Mouse (Mus musculus) MEL (cell line): Measurements from ENCODE around the gene Cir1. TPM values are rescaled to one million over a fixed set of nuclear protein-coding genes. Genes with fewer than 3 reads are reported as not detected.

Experiments used
- DNase-seq: peaks from one replicate; pipeline ENCODE4 v3.0.0; 2011; ENCODE audit warnings: low read depth, low spot score
- H3K27ac ChIP-seq: 2 replicates; pipeline ENCODE4 v1.5.1; 2012; ENCODE audit warnings: low read depth, mild to moderate bottlenecking, control low read depth, low read length, moderate library complexity; ENCODE audit not compliant: control insufficient read depth
- H3K27me3 ChIP-seq, 2 experiments: fragments of 150-350 bp in 1 of 2; sonication (generic) in 1 of 2; 2 replicates each; pipeline ENCODE4 v1.6.1; 2012; ENCODE audit warnings: low read length in 2 of 2, mild to moderate bottlenecking in 2 of 2, improper control_type of control experiment in 1 of 2, moderate library complexity in 1 of 2; ENCODE audit not compliant: insufficient read depth in 2 of 2, control insufficient read depth in 1 of 2
- H3K36me3 ChIP-seq, 2 experiments: 2 replicates each; pipeline ENCODE4 v1.6.1; 2012 to 2014; ENCODE audit warnings: low read length in 2 of 2, improper control_type of control experiment in 1 of 2, inconsistent platforms in 1 of 2, mild to moderate bottlenecking in 1 of 2; ENCODE audit not compliant: insufficient read depth in 2 of 2, control insufficient read depth in 1 of 2
- H3K4me1 ChIP-seq, 2 experiments: fragments of 150-350 bp in 1 of 2; sonication (generic) in 1 of 2; 2 replicates each; pipeline ENCODE4 v1.6.1; 2012; ENCODE audit warnings: low read length in 2 of 2, improper control_type of control experiment in 1 of 2, mild to moderate bottlenecking in 1 of 2; ENCODE audit not compliant: insufficient read depth in 2 of 2, control insufficient read depth in 1 of 2
- H3K4me3 ChIP-seq, 2 experiments: fragments of 150-350 bp in 1 of 2; sonication (generic) in 1 of 2; 2 replicates each; pipeline ENCODE4 v1.5.1; 2012; ENCODE audit warnings: low read depth in 2 of 2, low read length in 2 of 2, mild to moderate bottlenecking in 2 of 2, moderate library complexity in 2 of 2, control low read depth in 1 of 2, improper control_type of control experiment in 1 of 2; ENCODE audit not compliant: control insufficient read depth in 1 of 2, insufficient read depth in 1 of 2
- H3K79me2 ChIP-seq: 2 replicates; pipeline ENCODE4 v1.6.1; 2012; ENCODE audit warnings: mild to moderate bottlenecking, low read length, moderate library complexity; ENCODE audit not compliant: control insufficient read depth, poor library complexity, insufficient read depth
- H3K9ac ChIP-seq: 2 replicates; pipeline ENCODE4 v1.6.1; 2012; ENCODE audit warnings: low read depth, mild to moderate bottlenecking, control low read depth, low read length, moderate library complexity; ENCODE audit not compliant: control insufficient read depth, poor library complexity, severe bottlenecking
- H3K9me3 ChIP-seq: fragments of 150-350 bp; sonication (generic); replicated peaks from 2 replicates; pipeline ENCODE4 v1.6.1; 2012; ENCODE audit warnings: mild to moderate bottlenecking, low read length, improper control_type of control experiment, moderate library complexity; ENCODE audit not compliant: insufficient read depth
- BHLHE40 ChIP-seq: IDR thresholded peaks from 2 replicates; pipeline ENCODE4 v1.6.1; 2012; ENCODE audit warnings: low read depth, mild to moderate bottlenecking, inconsistent platforms, low read length, improper control_type of control experiment, borderline replicate concordance
- CHD2 ChIP-seq: IDR thresholded peaks from 2 replicates; pipeline ENCODE4 v1.6.1; 2011; ENCODE audit warnings: low read length, improper control_type of control experiment
- CTCF ChIP-seq, 3 experiments: IDR thresholded peaks in 2 of 3; conservative IDR thresholded peaks in 1 of 3; 2 replicates each; pipeline ENCODE4 v1.5.1; 2011 to 2012; ENCODE audit warnings: low read length in 3 of 3, low read depth in 2 of 3, mild to moderate bottlenecking in 2 of 3, improper control_type of control experiment in 1 of 3, inconsistent platforms in 1 of 3, mixed read lengths in 1 of 3, moderate library complexity in 1 of 3; ENCODE audit not compliant: control insufficient read depth in 1 of 3, insufficient read depth in 1 of 3, poor library complexity in 1 of 3, severe bottlenecking in 1 of 3
- GABPA ChIP-seq: IDR thresholded peaks from 2 replicates; pipeline ENCODE4 v1.6.1; 2012; ENCODE audit warnings: low read depth, mild to moderate bottlenecking, inconsistent platforms, low read length, improper control_type of control experiment, moderate library complexity
- KAT2A ChIP-seq: conservative IDR thresholded peaks from 2 replicates; pipeline ENCODE4 v1.6.1; 2012; ENCODE audit warnings: low read depth, low read length, improper control_type of control experiment, inconsistent platforms
- MAFK ChIP-seq: IDR thresholded peaks from 2 replicates; pipeline ENCODE4 v1.6.1; 2011; ENCODE audit warnings: low read depth, mild to moderate bottlenecking, low read length, improper control_type of control experiment, borderline replicate concordance
- MAX ChIP-seq: IDR thresholded peaks from 2 replicates; pipeline ENCODE4 v1.6.1; 2011; ENCODE audit warnings: low read length, improper control_type of control experiment
- MAZ ChIP-seq: IDR thresholded peaks from 2 replicates; pipeline ENCODE4 v1.6.1; 2012; ENCODE audit warnings: low read depth, mild to moderate bottlenecking, inconsistent platforms, low read length, improper control_type of control experiment
- MYB ChIP-seq: IDR thresholded peaks from 2 replicates; pipeline ENCODE4 v1.6.1; 2011; ENCODE audit warnings: mild to moderate bottlenecking, low read depth, low read length, improper control_type of control experiment
- NRF1 ChIP-seq: IDR thresholded peaks from 2 replicates; pipeline ENCODE4 v1.6.1; 2014; ENCODE audit warnings: low read depth, mild to moderate bottlenecking, inconsistent platforms, low read length, improper control_type of control experiment, moderate library complexity; ENCODE audit not compliant: poor library complexity, insufficient read depth, severe bottlenecking
- POLR2AphosphoS2 ChIP-seq: IDR thresholded peaks from 2 replicates; pipeline ENCODE4 v1.6.1; 2011; ENCODE audit warnings: low read length, improper control_type of control experiment
- RAD21 ChIP-seq: IDR thresholded peaks from 2 replicates; pipeline ENCODE4 v1.6.1; 2011; ENCODE audit warnings: mild to moderate bottlenecking, low read depth, low read length, improper control_type of control experiment
- RCOR1 ChIP-seq: IDR thresholded peaks from 2 replicates; pipeline ENCODE4 v1.6.1; 2012; ENCODE audit warnings: low read depth, mild to moderate bottlenecking, inconsistent platforms, low read length, improper control_type of control experiment
- SMC3 ChIP-seq: IDR thresholded peaks from 2 replicates; pipeline ENCODE4 v1.6.1; 2011; ENCODE audit warnings: low read depth, low read length, improper control_type of control experiment
- TAL1 ChIP-seq: IDR thresholded peaks from 2 replicates; pipeline ENCODE4 v1.6.1; 2012; ENCODE audit warnings: mild to moderate bottlenecking, inconsistent platforms, low read length, moderate library complexity, mixed read lengths
- TBP ChIP-seq: IDR thresholded peaks from 2 replicates; pipeline ENCODE4 v1.8.0; 2011; ENCODE audit warnings: low read depth, low read length, improper control_type of control experiment
- ZC3H11A ChIP-seq: IDR thresholded peaks from 2 replicates; pipeline ENCODE4 v1.6.1; 2012; ENCODE audit warnings: low read depth, mild to moderate bottlenecking, inconsistent platforms, low read length, improper control_type of control experiment
- polyA plus RNA-seq, 2 experiments: library from polyadenylated mRNA; stranded (reverse) in 1 of 2; unstranded in 1 of 2; fragments of >175 nt in 1 of 2; fragments of >200 nt in 1 of 2; gene quantifications; 2 replicates each; pipeline versions ENCODE4 v1.2.1 to v1.2.4; 2012; ENCODE audit warnings: low replicate concordance in 2 of 2, low read depth in 1 of 2; ENCODE audit not compliant: insufficient read length in 2 of 2, insufficient read depth in 1 of 2, missing spikeins in 1 of 2
- total RNA-seq: library from RNA; depleted of rRNA; stranded (reverse); fragments of 300-350 nt; gene quantifications from 2 replicates; pipeline ENCODE4 v1.2.3, GENCODE M21; 2012

Cir1 gene
- total and polyA plus RNA-seq, 3 experiments = 3.4 to 7.7 TPM; not detected in 1

DNA sequence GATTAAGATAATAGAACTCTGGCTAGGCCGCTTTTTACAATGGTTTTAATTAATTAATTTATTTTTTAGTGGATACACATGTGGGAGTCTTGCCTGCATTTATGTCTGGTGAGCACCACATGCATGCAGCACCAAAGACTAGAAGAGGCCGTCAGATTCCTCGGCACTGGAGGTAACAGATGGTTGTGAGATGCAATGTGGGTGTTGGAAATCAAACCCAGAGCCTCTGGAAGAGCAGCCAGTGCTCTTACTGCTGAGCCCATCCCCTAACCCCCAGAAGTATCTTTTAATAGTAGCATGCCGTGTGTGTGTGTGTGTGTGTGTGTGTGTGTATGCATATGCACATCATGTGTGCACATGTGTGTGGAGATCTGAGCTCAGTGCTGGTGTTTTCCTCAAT lies 32.7 kb upstream of the Cir1 start:
- H3K27ac ChIP-seq = no peak overlapping the region
- no peaks in the 10 kb centered on the region for H3K9me3 ChIP-seq
- H3K4me3 ChIP-seq = no peak overlapping the region
- no peaks in the 10 kb centered on the region for H3K4me1 ChIP-seq
- H3K36me3 ChIP-seq = no peaks in the 10 kb centered on the region
- H3K79me2 ChIP-seq = no peaks in the 10 kb centered on the region
- no peak overlapping the region for H3K9ac ChIP-seq
- no peak for TF ChIP-seq MYB
- TF ChIP-seq GABPA = no peak
- TF ChIP-seq MAZ = no peak
- no peak for TF ChIP-seq TAL1
- no peak for TF ChIP-seq KAT2A
- no peak for TF ChIP-seq MAFK
- TF ChIP-seq BHLHE40 = no peak
- no peak for DNase-seq
- no peaks in the 10 kb centered on the region for H3K27me3 ChIP-seq

DNA sequence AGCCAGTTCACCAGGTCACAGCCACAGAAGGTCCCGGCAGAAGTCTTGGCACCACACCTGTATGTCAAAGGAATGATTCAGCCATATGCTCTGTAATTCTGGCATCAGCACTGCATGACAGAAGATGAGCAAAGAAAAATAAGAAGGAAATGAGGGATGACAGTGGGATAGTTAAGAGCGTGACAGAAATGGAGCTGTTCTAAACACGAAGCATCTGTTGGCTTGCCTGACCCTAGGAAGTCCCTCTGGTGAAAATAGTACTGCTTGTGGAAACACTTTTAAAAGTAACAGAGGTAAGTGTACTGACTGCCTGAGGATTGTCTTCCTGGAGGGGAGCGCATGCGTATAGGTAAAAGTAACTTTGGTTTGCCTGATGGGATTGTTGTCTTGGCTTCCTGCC lies 31.2 kb upstream of the Cir1 start:
- no peak for TF ChIP-seq RAD21
- no peak for TF ChIP-seq POLR2AphosphoS2
- TF ChIP-seq CTCF (IDR thresholded peaks at IDR 0.05 in 2 of 3, conservative IDR thresholded peaks at IDR 0.05 in 1 of 3; ENCODE audit: control insufficient read depth in 1 of 3, insufficient read depth in 1 of 3, low read depth in 2 of 3, low read length in 3 of 3, poor library complexity in 1 of 3, severe bottlenecking in 1 of 3) = no peak
- no peak for TF ChIP-seq NRF1
- TF ChIP-seq ZC3H11A = no peak
- no peak for TF ChIP-seq TBP
- TF ChIP-seq BHLHE40 = no peak
- no peak for TF ChIP-seq RCOR1
- TF ChIP-seq SMC3 = no peak
- no peak for TF ChIP-seq CHD2
- TF ChIP-seq MAX = no peak
- TF ChIP-seq, all 39 proteins: peak for 0
- no peak overlapping the region for H3K9ac ChIP-seq
- H3K79me2 ChIP-seq = no peaks in the 10 kb centered on the region
- no peaks in the 10 kb centered on the region for H3K27me3 ChIP-seq
- no peaks in the 10 kb centered on the region for H3K36me3 ChIP-seq
- H3K4me3 ChIP-seq = no peak overlapping the region
- H3K27ac ChIP-seq = no peak overlapping the region
- H3K4me1 ChIP-seq = no peaks in the 10 kb centered on the region
- no peaks in the 10 kb centered on the region for H3K9me3 ChIP-seq
- no peak for DNase-seq

DNA sequence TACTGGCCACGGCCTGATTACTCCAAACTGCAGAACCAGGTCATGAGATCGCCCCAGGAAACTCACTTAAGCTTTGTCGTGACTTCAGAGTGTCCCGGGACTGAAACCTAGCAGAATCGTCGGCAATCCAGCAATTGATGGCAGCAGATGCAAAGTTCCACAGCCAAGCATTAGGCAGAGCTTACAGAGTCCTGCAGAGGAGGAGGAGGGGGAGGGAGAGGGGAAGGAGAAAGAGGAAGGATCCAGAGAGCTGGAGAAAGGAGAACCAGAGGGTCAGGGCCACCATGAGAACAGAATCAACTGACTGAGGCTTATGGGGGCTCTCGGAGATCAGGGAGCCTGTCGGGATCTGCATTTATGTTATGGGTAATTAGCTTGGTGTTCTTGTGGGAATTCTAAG lies 25.9 kb upstream of the Cir1 start:
- Histone ChIP-seq H3K27me3 (no peaks in the 10 kb centered on the region), H3K79me2 (no peaks in the 10 kb centered on the region), H3K36me3 (no peaks in the 10 kb centered on the region), H3K9ac (no peak overlapping the region), H3K4me1 (no peaks in the 10 kb centered on the region), H3K27ac (no peak overlapping the region), H3K9me3 (no peaks in the 10 kb centered on the region), H3K4me3 (no peak overlapping the region)
- no peak for DNase-seq
- TF ChIP-seq MAFK = no peak
